Mouse (Mus musculus) embryonic facial prominence, embryonic 15.5 days (tissue): ENCODE measurements at regions not wholly inside any gene's neighbourhood (a gene's known extent, or its start where the extent isn't known, plus 50 kb on each side); places are given as distances from the start of the nearest gene placed in this dataset.

Source experiments
- ATAC-seq: fragments of 200-750 bp; cut with Nextera tagmentation; 2 replicates; pipeline ENCODE4 v1.8.0; 2017; ENCODE audit warnings: low read depth, moderate TSS enrichment; ENCODE audit not compliant: insufficient number of reproducible peaks, low FRiP score, low TSS enrichment
- H3K27ac ChIP-seq: fragments of 300-500 bp; sonication (generic); replicated peaks from 2 replicates; pipeline ENCODE4 v1.5.1; 2015; ENCODE audit warnings: mild to moderate bottlenecking, inconsistent platforms
- H3K27me3 ChIP-seq: fragments of 300-500 bp; sonication (generic); 2 replicates; pipeline ENCODE4 v1.6.1; 2015; ENCODE audit warnings: inconsistent platforms
- H3K36me3 ChIP-seq: fragments of 300-500 bp; sonication (generic); 2 replicates; pipeline ENCODE4 v1.6.1; 2015; ENCODE audit warnings: mild to moderate bottlenecking, inconsistent platforms
- H3K4me1 ChIP-seq: fragments of 300-500 bp; sonication (generic); 2 replicates; pipeline ENCODE4 v1.6.1; 2015; ENCODE audit warnings: inconsistent platforms
- H3K4me2 ChIP-seq: fragments of 300-500 bp; sonication (generic); replicated peaks from 2 replicates; pipeline ENCODE4 v1.6.1; 2015; ENCODE audit warnings: mild to moderate bottlenecking, inconsistent platforms
- H3K4me3 ChIP-seq: fragments of 300-500 bp; sonication (generic); replicated peaks from 2 replicates; pipeline ENCODE4 v1.5.1; 2015; ENCODE audit warnings: mild to moderate bottlenecking, inconsistent platforms
- H3K9ac ChIP-seq: fragments of 300-500 bp; sonication (generic); 2 replicates; pipeline ENCODE4 v1.6.1; 2015; ENCODE audit warnings: inconsistent platforms
- H3K9me3 ChIP-seq: fragments of 300-500 bp; sonication (generic); replicated peaks from 2 replicates; pipeline ENCODE4 v1.6.1; 2016; ENCODE audit warnings: inconsistent platforms
- WGBS: fragments of 180-500 bp; shearing (Covaris S2); methylation state at CpG from one replicate; pipeline ENCODE4 v1.1.7; 2015; 5-methylcytosine and 5-hydroxymethylcytosine counted together

GRCm38 (mm10) chr10:68842023-68842735 lies 118.7 kb downstream of the Tmem26 start:
- Histone ChIP-seq H3K4me3 (no peak overlapping the region), H3K4me1 (0 out of 2 replicates have a peak, but pooled peaks cover 4% of the 10 kb centered on the region), H3K9me3 (no peaks in the 10 kb centered on the region), H3K9ac (no peak overlapping the region), H3K36me3 (no peaks in the 10 kb centered on the region), H3K27ac (0 out of 2 replicates have a peak overlapping the region, but pooled peaks have one; percentile 34), H3K27me3 (no peaks in the 10 kb centered on the region), H3K4me2 (no peak overlapping the region)
- 45% methylated on average over 13 of the region's 13 CpGs for WGBS
- no peak for ATAC-seq

DNA sequence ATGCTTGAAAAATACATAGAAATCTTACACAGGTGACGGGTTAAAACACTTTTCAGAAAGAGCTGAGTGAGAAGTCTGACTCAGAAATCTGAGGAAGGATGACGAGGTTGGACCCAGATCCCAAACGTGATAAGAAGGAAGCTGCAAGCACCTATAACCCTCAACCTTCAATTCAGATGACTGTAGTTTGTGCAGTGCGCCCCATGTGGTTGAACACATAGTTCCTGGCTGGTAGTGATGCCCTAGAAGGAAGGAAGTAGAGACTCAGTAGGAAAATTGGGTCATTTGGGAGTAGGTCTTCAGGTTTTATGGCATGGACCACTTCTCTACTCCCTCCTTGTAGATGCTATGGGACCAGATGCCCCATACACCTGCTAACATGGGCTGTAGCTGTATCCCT lies 120.6 kb downstream of the Tmem26 start:
- no peak overlapping the region for H3K27ac ChIP-seq
- H3K36me3 ChIP-seq, result no peaks in the 10 kb centered on the region
- H3K9ac ChIP-seq, result no peak overlapping the region
- no peaks in the 10 kb centered on the region for H3K9me3 ChIP-seq
- H3K4me3 ChIP-seq, result no peak overlapping the region
- ATAC-seq, result no peak
- H3K4me1 ChIP-seq, result 0 out of 2 replicates have a peak, but pooled peaks cover 4% of the 10 kb centered on the region
- H3K27me3 ChIP-seq, result no peaks in the 10 kb centered on the region
- WGBS, result 80% methylated on average over 4 of the region's 4 CpGs
- no peak overlapping the region for H3K4me2 ChIP-seq

- no peak for ATAC-seq
- WGBS, result 91% methylated on average over 8 of the region's 8 CpGs
- Histone ChIP-seq H3K9me3 (no peaks in the 10 kb centered on the region), H3K27ac (no peak overlapping the region), H3K4me1 (0 out of 2 replicates have a peak, but pooled peaks cover 4% of the 10 kb centered on the region), H3K4me3 (no peak overlapping the region), H3K36me3 (no peaks in the 10 kb centered on the region), H3K9ac (no peak overlapping the region), H3K4me2 (no peak overlapping the region), H3K27me3 (no peaks in the 10 kb centered on the region)
These were observed 121.2 kb downstream of the Tmem26 start for GRCm38 (mm10) chr10:68844596-68844995.

DNA sequence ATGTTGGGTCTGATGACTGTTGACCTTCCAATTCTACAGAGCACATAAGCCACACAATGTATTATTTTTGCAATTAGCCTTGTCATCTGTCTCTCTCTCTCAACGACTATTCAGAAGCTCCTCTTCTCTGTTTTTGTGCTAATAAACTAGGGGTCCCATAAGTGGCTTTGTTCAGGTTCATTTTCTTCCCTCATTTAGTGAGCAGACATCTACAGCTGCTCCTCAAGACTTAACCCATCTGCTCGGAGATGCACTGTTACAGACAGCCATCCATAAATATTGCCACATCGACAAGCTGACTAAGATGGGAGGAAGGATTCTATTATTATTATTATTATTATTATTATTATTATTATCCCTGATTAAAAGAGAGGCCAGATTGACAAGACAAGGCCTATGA lies 127.7 kb downstream of the Tmem26 start:
- no peak overlapping the region for H3K27ac ChIP-seq
- H3K9ac ChIP-seq, result no peak overlapping the region
- no peak for ATAC-seq
- no peak overlapping the region for H3K4me2 ChIP-seq
- H3K9me3 ChIP-seq, result no peaks in the 10 kb centered on the region
- WGBS, result 77% methylated on average over 3 of the region's 3 CpGs
- no peak overlapping the region for H3K4me3 ChIP-seq
- H3K36me3 ChIP-seq, result no peaks in the 10 kb centered on the region
- peaks cover 11% of the 10 kb centered on the region for H3K4me1 ChIP-seq
- H3K27me3 ChIP-seq, result no peaks in the 10 kb centered on the region

DNA sequence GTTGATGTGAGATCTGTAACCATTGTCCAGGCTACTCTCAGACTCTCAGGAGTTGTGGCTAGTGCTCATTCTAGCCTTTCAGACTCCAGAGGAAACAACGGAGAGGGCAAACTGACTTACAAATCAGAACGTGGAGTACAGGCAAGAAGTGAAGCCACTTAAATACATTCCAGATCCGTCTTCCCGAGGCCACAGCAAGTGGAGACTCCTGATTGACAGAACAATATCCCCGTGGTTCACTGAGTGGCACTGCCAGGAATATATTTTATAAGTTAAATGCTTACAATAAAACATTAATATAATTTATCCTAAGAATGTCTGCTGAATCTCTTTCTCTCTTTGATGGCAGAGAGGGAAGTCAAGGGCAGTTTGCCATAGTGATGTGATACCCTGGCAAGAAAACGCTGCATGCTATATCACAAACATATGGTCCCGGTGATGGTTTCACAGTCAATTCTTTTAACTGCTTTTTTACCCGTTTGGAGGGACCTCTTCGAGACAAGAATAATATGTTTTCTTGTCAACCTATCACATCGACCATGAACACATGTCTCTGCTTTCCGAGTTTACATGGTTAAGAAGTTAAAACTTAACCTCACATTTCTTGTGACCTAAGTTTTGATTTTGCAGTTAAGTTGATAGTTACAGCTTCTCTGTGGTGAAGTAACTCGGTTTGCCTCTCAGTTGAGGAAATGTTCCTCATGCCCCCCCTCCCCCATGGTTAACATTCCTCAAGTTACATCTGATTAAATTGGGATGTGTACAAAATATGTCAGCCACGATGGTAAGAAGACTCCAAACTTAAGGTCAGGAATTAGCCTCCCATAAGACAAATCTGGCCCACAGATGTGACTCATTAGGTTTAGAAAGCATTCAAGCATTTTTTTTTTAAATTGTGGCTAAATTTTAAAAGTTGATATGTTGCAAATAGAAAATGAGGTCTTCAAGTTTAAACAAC lies 132.8 kb downstream of the Tmem26 start:
- WGBS, result 23% methylated on average over 13 of the region's 13 CpGs
- Histone ChIP-seq H3K9me3 (no peaks in the 10 kb centered on the region), H3K4me1 (peaks cover 17% of the 10 kb centered on the region), H3K9ac (no peak overlapping the region), H3K27ac (peak overlapping the region; percentile 88), H3K36me3 (no peaks in the 10 kb centered on the region), H3K4me2 (no peak overlapping the region), H3K4me3 (no peak overlapping the region), H3K27me3 (no peaks in the 10 kb centered on the region)
- peak; percentile 60; the same call in 1 of the 2 replicates for ATAC-seq

GRCm38 (mm10) chr10:68864606-68865378 lies 141.3 kb downstream of the Tmem26 start:
- peak; percentile 57 for ATAC-seq
- 23% methylated on average over 8 of the region's 8 CpGs for WGBS

DNA sequence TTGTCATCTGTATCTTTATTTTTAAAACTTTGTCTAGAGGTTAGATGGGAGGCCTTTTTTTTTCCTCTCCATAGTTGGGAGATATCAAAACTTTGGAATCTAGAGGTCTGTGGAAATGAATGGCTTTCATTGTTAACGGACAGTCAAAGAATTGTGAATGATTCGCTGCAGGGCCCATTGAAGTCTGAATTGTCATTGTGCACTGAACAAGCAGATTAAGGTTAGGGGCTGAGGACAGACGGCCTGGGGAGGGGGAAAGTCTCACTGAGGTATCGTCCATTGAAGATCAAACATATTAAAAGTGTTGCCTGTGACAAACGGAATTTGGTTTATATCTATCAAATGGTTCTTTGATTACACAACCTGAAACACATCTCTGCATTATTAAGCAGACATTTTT lies 142.3 kb downstream of the Tmem26 start:
- 52% methylated on average over 5 of the region's 5 CpGs for WGBS
- no peak overlapping the region for H3K9ac ChIP-seq

More at GRCm38 (mm10) chr10:68864606-68865378, 141.3 kb downstream of the Tmem26 start:
- Histone ChIP-seq H3K4me3 (no peak overlapping the region), H3K27ac (peak overlapping the region; percentile 85), H3K9ac (no peak overlapping the region), H3K27me3 (no peaks in the 10 kb centered on the region), H3K36me3 (no peaks in the 10 kb centered on the region), H3K4me2 (no peak overlapping the region), H3K9me3 (no peaks in the 10 kb centered on the region), H3K4me1 (peaks cover 13% of the 10 kb centered on the region)

DNA sequence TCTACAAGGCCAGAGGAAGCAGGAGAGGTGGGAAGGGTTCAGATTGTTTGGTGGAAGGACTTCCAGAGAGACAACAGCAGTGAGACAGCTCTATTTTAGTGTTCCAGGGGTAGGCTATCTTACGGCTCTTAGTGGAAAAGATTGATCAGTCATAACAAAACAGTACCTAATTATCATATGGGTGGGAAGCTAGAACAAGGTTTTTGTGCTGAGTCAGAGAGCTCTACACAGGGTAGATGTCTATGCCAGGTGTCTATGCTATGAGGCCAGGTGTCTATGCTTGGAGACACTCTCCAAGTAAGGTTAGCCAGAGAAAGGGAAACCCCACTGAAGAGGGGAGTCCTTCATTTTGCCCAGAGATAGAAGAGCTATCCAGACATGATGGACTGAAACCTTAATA lies 143.9 kb downstream of the Tmem26 start:
- Histone ChIP-seq H3K27ac (no peak overlapping the region), H3K27me3 (no peaks in the 10 kb centered on the region), H3K9me3 (no peaks in the 10 kb centered on the region), H3K36me3 (no peaks in the 10 kb centered on the region), H3K9ac (no peak overlapping the region), H3K4me3 (no peak overlapping the region), H3K4me1 (peaks cover 13% of the 10 kb centered on the region), H3K4me2 (no peak overlapping the region)
- ATAC-seq, result no peak
- WGBS, result 91% methylated on average over 1 of the region's 1 CpGs

More for the DNA sequence above, 142.3 kb downstream of the Tmem26 start:
- H3K27me3 ChIP-seq, result no peaks in the 10 kb centered on the region
- peaks cover 13% of the 10 kb centered on the region for H3K4me1 ChIP-seq
- no peaks in the 10 kb centered on the region for H3K36me3 ChIP-seq
- H3K27ac ChIP-seq, result no peak overlapping the region; the same call in 1 of the 2 replicates
- H3K4me3 ChIP-seq, result no peak overlapping the region
- H3K9me3 ChIP-seq, result no peaks in the 10 kb centered on the region
- ATAC-seq, result no peak
- H3K4me2 ChIP-seq, result no peak overlapping the region

DNA sequence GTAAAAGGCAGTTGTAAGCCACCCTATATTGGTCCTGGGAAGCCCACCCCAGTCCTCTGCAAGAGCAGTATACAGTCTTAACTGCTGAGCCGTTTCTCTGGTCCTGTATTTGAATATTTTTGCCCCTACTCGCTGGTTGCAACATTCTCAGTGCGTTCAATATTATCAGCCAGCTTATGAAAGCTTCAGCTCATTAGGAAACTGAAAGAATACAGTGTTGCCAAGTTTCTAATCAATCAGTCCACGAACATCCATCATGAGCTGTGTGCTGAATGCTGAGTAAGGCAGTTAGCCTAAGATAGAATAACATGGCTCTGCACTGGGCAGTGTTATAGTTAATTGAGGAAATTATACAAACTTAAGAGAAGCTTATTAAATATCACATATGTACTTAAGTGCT lies 148.7 kb downstream of the Tmem26 start:
- Histone ChIP-seq H3K4me2 (no peak overlapping the region), H3K9ac (no peak overlapping the region), H3K27ac (no peak overlapping the region), H3K4me1 (no peaks in the 10 kb centered on the region), H3K9me3 (no peaks in the 10 kb centered on the region), H3K27me3 (no peaks in the 10 kb centered on the region), H3K4me3 (no peak overlapping the region), H3K36me3 (no peaks in the 10 kb centered on the region)
- 82% methylated on average over 4 of the region's 4 CpGs for WGBS
- no peak for ATAC-seq

- H3K27ac ChIP-seq, result no peak overlapping the region
- H3K9me3 ChIP-seq, result no peaks in the 10 kb centered on the region
- no peaks in the 10 kb centered on the region for H3K36me3 ChIP-seq
- no peak for ATAC-seq
- H3K4me3 ChIP-seq, result no peak overlapping the region
- H3K4me2 ChIP-seq, result no peak overlapping the region
- H3K4me1 ChIP-seq, result no peaks in the 10 kb centered on the region
- H3K27me3 ChIP-seq, result no peaks in the 10 kb centered on the region
- 82% methylated on average over 5 of the region's 5 CpGs for whole genome bisulfite sequencing
- no peak overlapping the region for H3K9ac ChIP-seq
These were observed 152.2 kb downstream of the Tmem26 start for GRCm38 (mm10) chr10:68875641-68876040.
